Mouse (Mus musculus) midbrain, embryonic 11.5 days (tissue): Measurements from ENCODE around the gene Kcnj11. TPM values are rescaled to one million over a fixed set of nuclear protein-coding genes. Genes with fewer than 3 reads are reported as not detected.

ENCODE experiments used
- ATAC-seq: fragments of 200-750 bp; cut with Nextera tagmentation; 2 replicates; pipeline ENCODE4 v1.8.0; 2017; ENCODE audit warnings: moderate TSS enrichment, moderate library complexity; ENCODE audit not compliant: low FRiP score
- DNase-seq: peaks from one replicate; pipeline ENCODE4 v3.0.0; 2015; ENCODE audit warnings: low spot score; ENCODE audit errors: missing footprints
- H3K27ac ChIP-seq: fragments of 300-500 bp; sonication (generic); 2 replicates; pipeline ENCODE4 v1.5.1; 2014; ENCODE audit warnings: low read depth, low read length
- H3K27me3 ChIP-seq: fragments of 300-500 bp; sonication (generic); 2 replicates; pipeline ENCODE4 v1.6.1; 2014; ENCODE audit warnings: mild to moderate bottlenecking, low read length, moderate library complexity, mixed read lengths; ENCODE audit not compliant: control insufficient read depth, insufficient read depth
- H3K36me3 ChIP-seq: fragments of 300-500 bp; sonication (generic); 2 replicates; pipeline ENCODE4 v1.6.1; 2014; ENCODE audit warnings: mild to moderate bottlenecking, low read length, moderate library complexity, mixed read lengths; ENCODE audit not compliant: control insufficient read depth, insufficient read depth
- H3K4me1 ChIP-seq: fragments of 300-500 bp; sonication (generic); 2 replicates; pipeline ENCODE4 v1.6.1; 2014; ENCODE audit warnings: low read length; ENCODE audit not compliant: control insufficient read depth, insufficient read depth
- H3K4me2 ChIP-seq: fragments of 300-500 bp; sonication (generic); 2 replicates; pipeline ENCODE4 v1.6.1; 2014; ENCODE audit warnings: mild to moderate bottlenecking, moderate library complexity
- H3K4me3 ChIP-seq: fragments of 300-500 bp; sonication (generic); 2 replicates; pipeline ENCODE4 v1.5.1; 2014; ENCODE audit warnings: low read depth, low read length
- H3K9ac ChIP-seq: fragments of 300-500 bp; sonication (generic); 2 replicates; pipeline ENCODE4 v1.6.1; 2014; ENCODE audit warnings: low read length
- H3K9me3 ChIP-seq: fragments of 300-500 bp; sonication (generic); 2 replicates; pipeline ENCODE4 v1.6.1; 2016; ENCODE audit warnings: low read length; ENCODE audit not compliant: control insufficient read depth
- WGBS: fragments of 180-500 bp; shearing (Covaris S2); extraction: QIAGEN DNeasy Blood & Tissue Kit; methylation state at CpG from one replicate; pipeline ENCODE4 v1.1.7; 2014; 5-methylcytosine and 5-hydroxymethylcytosine counted together
- polyA plus RNA-seq: library from polyadenylated mRNA; unstranded; fragments of >200 nt; fragmentation: Nextera tagmentation; extraction: Ambion mirVana; gene quantifications from 2 replicates; pipeline ENCODE4 v1.2.1, GENCODE M21; 2014

The Kcnj11 gene
- polyA plus RNA-seq, 1 experiment from 2014 or later, result 0.49 TPM

GRCm38 (mm10) chr7:46111938-46112337 lies 11.4 kb upstream of the Kcnj11 start:
- H3K36me3 ChIP-seq, result no peaks in the 10 kb centered on the region
- no peaks in the 10 kb centered on the region for H3K9me3 ChIP-seq
- no peak overlapping the region for H3K9ac ChIP-seq
- no peak overlapping the region for H3K4me3 ChIP-seq
- no peak overlapping the region for H3K27ac ChIP-seq
- no peaks in the 10 kb centered on the region for H3K27me3 ChIP-seq
- no peak for ATAC-seq
- 85% methylated on average over 6 of the region's 6 CpGs for WGBS
- H3K4me2 ChIP-seq, result no peak overlapping the region
- peaks cover 2% of the 10 kb centered on the region; the same call in 1 of the 2 replicates for H3K4me1 ChIP-seq
- no peak for DNase-seq

- Histone ChIP-seq H3K27me3 (no peaks in the 10 kb centered on the region), H3K9me3 (no peaks in the 10 kb centered on the region), H3K9ac (no peak overlapping the region), H3K4me3 (no peak overlapping the region), H3K4me2 (no peak overlapping the region), H3K27ac (no peak overlapping the region), H3K4me1 (peaks cover 2% of the 10 kb centered on the region; the same call in 1 of the 2 replicates), H3K36me3 (no peaks in the 10 kb centered on the region)
- no peak for DNase-seq
- WGBS, result 89% methylated on average over 15 of the region's 15 CpGs
- no peak for ATAC-seq
These were observed 10.8 kb upstream of the Kcnj11 start for GRCm38 (mm10) chr7:46111212-46111817.

GRCm38 (mm10) chr7:46110079-46110478 lies 9.5 kb upstream of the Kcnj11 start:
- Histone ChIP-seq H3K4me2 (no peak overlapping the region), H3K36me3 (no peaks in the 10 kb centered on the region), H3K9ac (no peak overlapping the region), H3K27ac (no peak overlapping the region), H3K27me3 (no peaks in the 10 kb centered on the region), H3K4me1 (peaks cover 2% of the 10 kb centered on the region; the same call in 1 of the 2 replicates), H3K9me3 (no peaks in the 10 kb centered on the region), H3K4me3 (no peak overlapping the region)
- no peak for DNase-seq
- 84% methylated on average over 3 of the region's 3 CpGs for WGBS
- ATAC-seq, result no peak

- DNase-seq (no peak), ATAC-seq (no peak)
- Histone ChIP-seq H3K27ac (no peak overlapping the region), H3K9ac (no peak overlapping the region), H3K36me3 (no peaks in the 10 kb centered on the region), H3K4me2 (no peak overlapping the region), H3K27me3 (no peaks in the 10 kb centered on the region; the same call in 1 of the 2 replicates), H3K9me3 (no peaks in the 10 kb centered on the region), H3K4me1 (no peaks in the 10 kb centered on the region), H3K4me3 (no peak overlapping the region)
- WGBS, result 91% methylated on average over 7 of the region's 7 CpGs
These were observed 4.9 kb upstream of the Kcnj11 start for GRCm38 (mm10) chr7:46105484-46105883.

- no peak for ATAC-seq
- H3K4me3 ChIP-seq, result no peak overlapping the region
- H3K27ac ChIP-seq, result no peak overlapping the region
- no peak overlapping the region for H3K4me2 ChIP-seq
- 88% methylated on average over 27 of the region's 27 CpGs for WGBS
- H3K27me3 ChIP-seq, result peaks cover 5% of the 10 kb centered on the region
- H3K9ac ChIP-seq, result no peak overlapping the region
- no peaks in the 10 kb centered on the region for H3K36me3 ChIP-seq
- H3K4me1 ChIP-seq, result no peaks in the 10 kb centered on the region
- H3K9me3 ChIP-seq, result no peaks in the 10 kb centered on the region
- no peak for DNase-seq
These were observed 3.8 kb upstream of the Kcnj11 start for GRCm38 (mm10) chr7:46104256-46104915.

GRCm38 (mm10) chr7:46103771-46104170 lies 3.2 kb upstream of the Kcnj11 start:
- H3K27me3 ChIP-seq, result peaks cover 11% of the 10 kb centered on the region
- 89% methylated on average over 8 of the region's 8 CpGs for WGBS
- no peaks in the 10 kb centered on the region for H3K36me3 ChIP-seq
- H3K27ac ChIP-seq, result no peak overlapping the region
- no peak overlapping the region for H3K4me2 ChIP-seq
- H3K9me3 ChIP-seq, result no peaks in the 10 kb centered on the region
- H3K4me3 ChIP-seq, result no peak overlapping the region
- ATAC-seq, result no peak
- no peak for DNase-seq
- no peak overlapping the region for H3K9ac ChIP-seq
- H3K4me1 ChIP-seq, result no peaks in the 10 kb centered on the region

GRCm38 (mm10) chr7:46103075-46103591 lies 2.6 kb upstream of the Kcnj11 start:
- DNase-seq (no peak), ATAC-seq (no peak)
- Histone ChIP-seq H3K27me3 (peaks cover 11% of the 10 kb centered on the region), H3K4me2 (no peak overlapping the region), H3K9ac (no peak overlapping the region), H3K4me3 (no peak overlapping the region), H3K27ac (no peak overlapping the region), H3K36me3 (no peaks in the 10 kb centered on the region), H3K9me3 (no peaks in the 10 kb centered on the region), H3K4me1 (no peaks in the 10 kb centered on the region)
- 84% methylated on average over 8 of the region's 8 CpGs for WGBS

GRCm38 (mm10) chr7:46099682-46100081 lies 882 bp downstream of the Kcnj11 start:
- DNase-seq, result no peak
- Histone ChIP-seq H3K27me3 (peaks cover 21% of the 10 kb centered on the region), H3K9me3 (no peaks in the 10 kb centered on the region), H3K27ac (no peak overlapping the region), H3K9ac (no peak overlapping the region), H3K4me3 (no peak overlapping the region), H3K4me2 (no peak overlapping the region), H3K4me1 (no peaks in the 10 kb centered on the region), H3K36me3 (no peaks in the 10 kb centered on the region)
- ATAC-seq, result peak; percentile 8; the same call in 1 of the 2 replicates
- WGBS, result 89% methylated on average over 13 of the region's 13 CpGs

- ATAC-seq, result no peak
- no peak for DNase-seq
- no peaks in the 10 kb centered on the region for H3K9me3 ChIP-seq
- H3K9ac ChIP-seq, result no peak overlapping the region
- peaks cover 24% of the 10 kb centered on the region for H3K27me3 ChIP-seq
- H3K36me3 ChIP-seq, result no peaks in the 10 kb centered on the region
- no peak overlapping the region for H3K4me3 ChIP-seq
- no peaks in the 10 kb centered on the region for H3K4me1 ChIP-seq
- no peak overlapping the region for H3K4me2 ChIP-seq
- H3K27ac ChIP-seq, result no peak overlapping the region
- 94% methylated on average over 19 of the region's 19 CpGs for WGBS
These were observed 1.7 kb downstream of the Kcnj11 start for GRCm38 (mm10) chr7:46098919-46099286.
